14 mouse cellular contexts compared by ENCODE assay signal in genomic region chr9:15659069-15659468, GRCm38 (mm10). TPM values are rescaled to one million over a fixed set of nuclear protein-coding genes. Genes with fewer than 3 reads are reported as not detected.
"Had no signal": no experiment of that assay in that cellular context is flagged by ENCODE, and none has a peak within 500 bp of the region (broad histone marks: within the 10 kb centered on the region; RNA-seq: fewer than 3 reads in every experiment).

No protein-coding gene starts in this region.

- H3K27ac ChIP-seq: kidney, embryonic 15.5 days; left cerebral cortex, adult 2 months; limb, embryonic 10.5 days; liver, embryonic 12.5 days; lung, embryonic 15.5 days; macrophage; midbrain, embryonic 15.5 days; stomach, embryonic 15.5 days had no signal

- H3K4me1 ChIP-seq: limb, embryonic 10.5 days; liver, embryonic 12.5 days; lung, embryonic 15.5 days; megakaryocyte, embryonic 14.5 days; midbrain, embryonic 15.5 days; stomach, embryonic 15.5 days had no signal

- ATAC-seq: liver, embryonic 12.5 days; midbrain, embryonic 15.5 days had no signal

- DNase-seq: lung, postnatal 14 days; right cerebral cortex, postnatal 14 days; thymus, adult 2 months; thymus, postnatal 25 days had no signal

- H3K36me3 ChIP-seq: kidney, embryonic 15.5 days; limb, embryonic 10.5 days; liver, embryonic 12.5 days; lung, embryonic 15.5 days; midbrain, embryonic 15.5 days; stomach, embryonic 15.5 days had no signal

- H3K9me3 ChIP-seq: liver, embryonic 12.5 days; lung, embryonic 15.5 days; midbrain, embryonic 15.5 days; stomach, embryonic 15.5 days had no signal

- H3K9ac ChIP-seq: kidney, embryonic 15.5 days; liver, embryonic 12.5 days; lung, embryonic 15.5 days; midbrain, embryonic 15.5 days; stomach, embryonic 15.5 days had no signal

- H3K4me3 ChIP-seq: kidney, embryonic 15.5 days; left cerebral cortex, adult 2 months; limb, embryonic 10.5 days; liver, embryonic 12.5 days; lung, embryonic 15.5 days; megakaryocyte, embryonic 14.5 days; midbrain, embryonic 15.5 days; stomach, embryonic 15.5 days had no signal

- H3K27me3 ChIP-seq: kidney, embryonic 15.5 days; liver, embryonic 12.5 days; lung, embryonic 15.5 days; megakaryocyte, embryonic 14.5 days; midbrain, embryonic 15.5 days; stomach, embryonic 15.5 days had no signal

- H3K4me2 ChIP-seq: kidney, embryonic 15.5 days; liver, embryonic 12.5 days; lung, embryonic 15.5 days; midbrain, embryonic 11.5 days; midbrain, embryonic 15.5 days; stomach, embryonic 15.5 days had no signal

RNA-seq across cellular contexts. Expression of gene Deup1, which starts 31.3 kb away (rescaled TPM):
- polyA plus RNA-seq: liver, embryonic 12.5 days; macrophage had no signal
